Mouse (Mus musculus) stomach, postnatal 0 days (tissue): ENCODE data around the gene Cnn3. TPM values are rescaled to one million over a fixed set of nuclear protein-coding genes. Genes with fewer than 3 reads are reported as not detected.

Source experiments
- ATAC-seq: fragments of 200-750 bp; cut with Nextera tagmentation; 2 replicates; pipeline ENCODE4 v1.8.0; 2017; ENCODE audit not compliant: low FRiP score, low TSS enrichment
- DNase-seq: peaks from one replicate; pipeline ENCODE4 v3.0.0-alpha.2; 2016; ENCODE audit warnings: low spot score
- H3K27ac ChIP-seq: fragments of 300-500 bp; sonication (generic); replicated peaks from 2 replicates; pipeline ENCODE4 v1.5.1; 2014; ENCODE audit warnings: mild to moderate bottlenecking, control low read depth
- H3K27me3 ChIP-seq: fragments of 300-500 bp; sonication (generic); 2 replicates; pipeline ENCODE4 v1.6.1; 2014; ENCODE audit warnings: low read length; ENCODE audit not compliant: control insufficient read depth, insufficient read depth
- H3K36me3 ChIP-seq: fragments of 300-500 bp; sonication (generic); 2 replicates; pipeline ENCODE4 v1.6.1; 2014; ENCODE audit warnings: low read length, mixed read lengths; ENCODE audit not compliant: control insufficient read depth, insufficient read depth
- H3K4me1 ChIP-seq: fragments of 300-500 bp; sonication (generic); replicated peaks from 2 replicates; pipeline ENCODE4 v1.6.1; 2014; ENCODE audit warnings: antibody characterized with exemption; ENCODE audit not compliant: control insufficient read depth, insufficient read depth
- H3K4me2 ChIP-seq: fragments of 300-500 bp; sonication (generic); replicated peaks from 2 replicates; pipeline ENCODE4 v1.6.1; 2014; ENCODE audit warnings: low read depth, mild to moderate bottlenecking, control low read depth, moderate library complexity
- H3K4me3 ChIP-seq: fragments of 300-500 bp; sonication (generic); 2 replicates; pipeline ENCODE4 v1.5.1; 2014; ENCODE audit warnings: low read depth, low read length, control low read depth
- H3K9ac ChIP-seq: fragments of 300-500 bp; sonication (generic); 2 replicates; pipeline ENCODE4 v1.6.1; 2014; ENCODE audit warnings: mild to moderate bottlenecking, low read length, control low read depth, mixed read lengths
- H3K9me3 ChIP-seq: fragments of 300-500 bp; sonication (generic); 2 replicates; pipeline ENCODE4 v1.6.1; 2016; ENCODE audit warnings: low read length; ENCODE audit not compliant: control insufficient read depth
- CTCF ChIP-seq: IDR thresholded peaks from 2 replicates; pipeline ENCODE4 v1.5.1; 2016; ENCODE audit warnings: antibody characterized with exemption, low read depth, mild to moderate bottlenecking, moderate library complexity
- EP300 ChIP-seq: optimal IDR thresholded peaks from 2 replicates; pipeline ENCODE3; 2016; ENCODE audit warnings: antibody characterized with exemption
- WGBS: fragments of 180-500 bp; shearing (Covaris S2); extraction: QIAGEN DNeasy Blood & Tissue Kit; methylation state at CpG from one replicate; pipeline ENCODE4 v1.1.7; 2014; 5-methylcytosine and 5-hydroxymethylcytosine counted together
- polyA plus RNA-seq: library from polyadenylated mRNA; unstranded; fragments of >200 nt; fragmentation: Nextera tagmentation; extraction: Ambion mirVana; gene quantifications from 2 replicates; pipeline ENCODE4 v1.2.1, GENCODE M21; 2015

Cnn3 gene
- polyA plus RNA-seq, 1 experiment from 2014 or later = 301 TPM

DNA sequence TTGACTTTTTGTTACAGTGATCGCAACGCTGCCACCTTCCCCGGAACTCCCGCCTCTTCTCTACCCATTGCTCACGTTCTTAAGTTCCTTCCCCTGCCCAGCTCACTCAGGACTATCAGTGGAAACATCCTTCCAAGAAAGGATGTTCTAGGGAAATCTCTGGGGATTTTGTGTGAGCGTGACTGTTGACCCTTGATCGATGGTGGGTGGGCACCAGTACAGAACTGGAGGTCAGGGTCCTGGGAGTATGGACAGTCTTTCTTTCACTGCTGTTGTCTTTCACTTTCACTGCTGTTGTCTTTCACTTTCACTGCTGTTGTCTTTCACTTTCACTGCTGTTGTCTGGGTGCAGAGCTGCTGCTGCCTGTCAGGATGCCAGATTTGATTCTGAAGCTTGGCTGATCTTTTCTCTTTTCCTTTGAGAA lies 67.7 kb downstream of the Cnn3 start:
- DNase-seq = no peak
- H3K4me2 ChIP-seq = no peak overlapping the region
- H3K27ac ChIP-seq = no peak overlapping the region
- H3K27me3 ChIP-seq = no peaks in the 10 kb centered on the region
- ATAC-seq = no peak
- no peaks in the 10 kb centered on the region for H3K9me3 ChIP-seq
- H3K4me1 ChIP-seq = no peaks in the 10 kb centered on the region
- no peaks in the 10 kb centered on the region for H3K36me3 ChIP-seq
- 67% methylated on average over 7 of the region's 7 CpGs for WGBS
- no peak overlapping the region for H3K4me3 ChIP-seq
- H3K9ac ChIP-seq = no peak overlapping the region
- TF ChIP-seq CTCF (no peak), EP300 (no peak)

GRCm38 (mm10) chr3:121500225-121500624 lies 73.9 kb downstream of the Cnn3 start:
- Histone ChIP-seq H3K27me3 (no peaks in the 10 kb centered on the region), H3K9me3 (no peaks in the 10 kb centered on the region), H3K9ac (no peak overlapping the region), H3K4me1 (no peaks in the 10 kb centered on the region), H3K4me3 (no peak overlapping the region), H3K4me2 (no peak overlapping the region), H3K36me3 (no peaks in the 10 kb centered on the region), H3K27ac (no peak overlapping the region)
- TF ChIP-seq CTCF (peak; percentile 97), EP300 (no peak)
- 51% methylated on average over 10 of the region's 10 CpGs for WGBS
- peak; percentile 82 for DNase-seq
- ATAC-seq = peak; percentile 76

GRCm38 (mm10) chr3:121500734-121501133 lies 74.4 kb downstream of the Cnn3 start:
- ATAC-seq (peak; percentile 42; the same call in 1 of the 2 replicates), DNase-seq (no peak)
- TF ChIP-seq EP300 (no peak), CTCF (no peak)
- no peaks in the 10 kb centered on the region for H3K9me3 ChIP-seq
- H3K36me3 ChIP-seq = no peaks in the 10 kb centered on the region
- no peaks in the 10 kb centered on the region for H3K27me3 ChIP-seq
- H3K27ac ChIP-seq = no peak overlapping the region
- no peaks in the 10 kb centered on the region for H3K4me1 ChIP-seq
- WGBS = 55% methylated on average over 5 of the region's 5 CpGs
- no peak overlapping the region for H3K4me2 ChIP-seq
- H3K9ac ChIP-seq = no peak overlapping the region
- H3K4me3 ChIP-seq = no peak overlapping the region

- H3K36me3 ChIP-seq = no peaks in the 10 kb centered on the region
- WGBS = 61% methylated on average over 8 of the region's 8 CpGs
- no peak for TF ChIP-seq CTCF
- no peak for TF ChIP-seq EP300
Measured at GRCm38 (mm10) chr3:121504927-121505487, 78.7 kb downstream of the Cnn3 start.

GRCm38 (mm10) chr3:121506175-121506574 lies 79.9 kb downstream of the Cnn3 start:
- Histone ChIP-seq H3K4me1 (no peaks in the 10 kb centered on the region), H3K9ac (no peak overlapping the region), H3K27ac (no peak overlapping the region), H3K27me3 (no peaks in the 10 kb centered on the region), H3K4me3 (no peak overlapping the region), H3K4me2 (no peak overlapping the region), H3K9me3 (no peaks in the 10 kb centered on the region), H3K36me3 (no peaks in the 10 kb centered on the region)
- TF ChIP-seq EP300 (no peak), CTCF (no peak)
- 82% methylated on average over 8 of the region's 8 CpGs for WGBS
- ATAC-seq (no peak), DNase-seq (no peak)

More at GRCm38 (mm10) chr3:121504927-121505487, 78.7 kb downstream of the Cnn3 start:
- no peaks in the 10 kb centered on the region for H3K27me3 ChIP-seq
- H3K27ac ChIP-seq = no peak overlapping the region
- no peak overlapping the region for H3K9ac ChIP-seq
- ATAC-seq (no peak), DNase-seq (no peak)
- no peaks in the 10 kb centered on the region for H3K4me1 ChIP-seq
- H3K4me2 ChIP-seq = no peak overlapping the region
- H3K4me3 ChIP-seq = no peak overlapping the region
- no peaks in the 10 kb centered on the region for H3K9me3 ChIP-seq

DNA sequence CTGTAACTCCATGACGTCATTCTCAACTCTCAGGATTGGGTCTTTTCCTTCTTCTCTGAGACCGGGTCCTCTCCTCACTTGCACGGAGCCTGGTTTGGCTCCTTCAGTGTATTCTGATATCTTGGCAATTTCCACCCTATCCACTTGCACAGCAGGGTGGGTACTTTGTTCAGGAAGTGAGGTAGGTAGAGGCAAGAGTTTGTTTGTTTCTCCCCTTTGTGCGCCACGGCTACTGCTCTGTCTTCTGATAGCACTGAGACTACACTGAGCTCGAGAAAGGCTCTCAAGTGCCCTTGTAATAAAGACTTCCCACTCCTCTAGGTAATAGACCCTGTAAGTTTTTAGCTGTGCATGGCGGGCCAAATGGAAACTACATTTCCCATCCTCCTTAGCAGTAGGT lies 80.5 kb downstream of the Cnn3 start:
- no peak overlapping the region for H3K4me3 ChIP-seq
- H3K9me3 ChIP-seq = no peaks in the 10 kb centered on the region
- TF ChIP-seq EP300 = no peak
- TF ChIP-seq CTCF = no peak
- no peak overlapping the region for H3K4me2 ChIP-seq
- no peak for DNase-seq
- WGBS = 90% methylated on average over 7 of the region's 7 CpGs
- no peaks in the 10 kb centered on the region for H3K36me3 ChIP-seq
- ATAC-seq = no peak
- no peak overlapping the region for H3K9ac ChIP-seq
- no peak overlapping the region for H3K27ac ChIP-seq
- H3K27me3 ChIP-seq = no peaks in the 10 kb centered on the region
- no peaks in the 10 kb centered on the region for H3K4me1 ChIP-seq
